Mouse (Mus musculus) heart, postnatal 0 days (tissue): ENCODE data around the gene Hnrnpul1.

Experiments
- CTCF ChIP-seq: IDR thresholded peaks from 2 replicates; pipeline ENCODE4 v1.5.1; 2016; ENCODE audit warnings: antibody characterized with exemption, control low read depth, low read depth
- EP300 ChIP-seq: IDR thresholded peaks from 2 replicates; pipeline ENCODE4 v1.6.1; 2016; ENCODE audit warnings: antibody characterized with exemption, low read depth

GRCm38 (mm10) chr7:25746844-25747243 is 7.7 kb downstream of the Hnrnpul1 start:
- TF ChIP-seq EP300 = no peak
- no peak for TF ChIP-seq CTCF
